Mouse (Mus musculus) spleen, adult 2 months (tissue): ENCODE results near the gene Abcf1.

ENCODE experiments used
- CTCF ChIP-seq: fragments of 200-500 bp; IDR thresholded peaks from 2 replicates; pipeline ENCODE4 v1.5.1; 2011; ENCODE audit warnings: mild to moderate bottlenecking, inconsistent platforms; ENCODE audit not compliant: insufficient read depth, insufficient read length, insufficient replicate concordance; ENCODE audit errors: extremely low read depth
- POLR2A ChIP-seq: fragments of 200-500 bp; IDR thresholded peaks from 2 replicates; pipeline ENCODE4 v1.6.1; 2011; ENCODE audit warnings: low read depth, low read length, inconsistent platforms

DNA sequence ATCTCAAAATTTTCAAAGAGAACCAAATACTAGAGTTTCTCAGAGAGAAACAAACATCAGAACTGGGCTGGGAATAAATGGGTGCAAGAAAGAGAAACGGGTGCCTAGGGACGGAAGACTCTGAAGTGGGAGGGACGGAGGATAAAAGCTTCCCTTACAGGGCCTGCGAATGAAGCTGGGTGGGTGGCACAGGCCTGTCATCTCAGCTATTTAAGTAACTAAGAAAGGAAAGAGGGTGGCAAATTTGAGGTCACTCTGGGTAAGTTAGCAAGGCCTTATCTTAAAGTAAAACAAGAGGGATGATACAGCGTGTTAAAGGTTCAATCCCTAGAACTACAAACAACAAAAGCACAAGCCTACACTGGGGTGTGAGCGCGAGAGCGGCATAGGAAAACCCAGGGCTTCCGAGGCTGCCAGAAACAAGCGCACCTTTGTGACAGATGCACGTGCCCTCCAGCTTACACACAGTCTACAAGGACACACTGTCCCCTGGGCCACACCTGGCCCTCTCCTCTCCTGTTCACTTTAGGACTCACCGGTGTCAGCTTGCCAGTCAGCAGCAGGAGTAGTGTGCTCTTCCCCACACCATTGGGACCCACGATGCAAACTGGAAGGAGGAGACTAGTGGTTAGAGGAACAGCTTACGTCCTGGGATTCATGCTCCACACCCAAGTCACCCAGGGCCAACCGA lies 10.9 kb downstream of the Abcf1 start:
- TF ChIP-seq CTCF (no peak), POLR2A (no peak)
